Mouse (Mus musculus): ENCODE results near the gene Frat1. TPM values are rescaled to one million over a fixed set of nuclear protein-coding genes. Genes with fewer than 3 reads are reported as not detected.
"Not testable (repeated sequence)": the region's sequence is repeated elsewhere in the genome, so short reads cannot be mapped to it uniquely, and the experiment has no call there.

Frat1 gene
- polyA plus RNA-seq, 1 experiment = 2.3 TPM

GRCm38 (mm10) chr19:41857816-41858310 is 28.1 kb downstream of the Frat1 start:
- no peak overlapping the region for H3K4me3 ChIP-seq (replicated peaks)
- H3K9me3 ChIP-seq (ENCODE audit: control insufficient read depth, low read length) = peaks cover under 1% of the 10 kb centered on the region
- no peak for TF ChIP-seq GATA1 (IDR thresholded peaks at IDR 0.05; ENCODE audit: low read length)
- no peak for TF ChIP-seq TAL1 (IDR thresholded peaks at IDR 0.05; ENCODE audit: low read length)
- peaks cover 26% of the 10 kb centered on the region for H3K36me3 ChIP-seq (ENCODE audit: control insufficient read depth)
- peaks cover 26% of the 10 kb centered on the region for H3K4me1 ChIP-seq (ENCODE audit: control insufficient read depth)
- no peaks in the 10 kb centered on the region for H3K27me3 ChIP-seq (ENCODE audit: control insufficient read depth)

- Histone ChIP-seq H3K27me3 (ENCODE audit: control insufficient read depth) (no peaks in the 10 kb centered on the region), H3K36me3 (ENCODE audit: control insufficient read depth) (peaks cover 92% of the 10 kb centered on the region), H3K4me3 (replicated peaks) (no peak overlapping the region), H3K4me1 (ENCODE audit: control insufficient read depth) (peaks cover 4% of the 10 kb centered on the region; the same call in 1 of the 2 replicates), H3K9me3 (ENCODE audit: control insufficient read depth, low read length) (peaks cover 2% of the 10 kb centered on the region; the same call in 1 of the 2 replicates)
- no peak for TF ChIP-seq TAL1 (IDR thresholded peaks at IDR 0.05; ENCODE audit: low read length)
- no peak for TF ChIP-seq GATA1 (IDR thresholded peaks at IDR 0.05; ENCODE audit: low read length)
Measured at GRCm38 (mm10) chr19:41866707-41867106, 36.9 kb downstream of the Frat1 start.

- H3K36me3 ChIP-seq (ENCODE audit: control insufficient read depth) = peaks cover 90% of the 10 kb centered on the region
- TF ChIP-seq GATA1 (IDR thresholded peaks at IDR 0.05; ENCODE audit: low read length) = no peak
- no peak for TF ChIP-seq TAL1 (IDR thresholded peaks at IDR 0.05; ENCODE audit: low read length)
- peaks cover 13% of the 10 kb centered on the region for H3K4me1 ChIP-seq (ENCODE audit: control insufficient read depth)
- H3K4me3 ChIP-seq (replicated peaks) = no peak overlapping the region
- H3K9me3 ChIP-seq (ENCODE audit: control insufficient read depth, low read length) = no peaks in the 10 kb centered on the region
- H3K27me3 ChIP-seq (ENCODE audit: control insufficient read depth) = no peaks in the 10 kb centered on the region
Measured at GRCm38 (mm10) chr19:41869296-41869695, 39.5 kb downstream of the Frat1 start.

GRCm38 (mm10) chr19:41869946-41870345 is 40.2 kb downstream of the Frat1 start:
- H3K9me3 ChIP-seq (ENCODE audit: control insufficient read depth, low read length); H3K27me3 ChIP-seq (ENCODE audit: control insufficient read depth); H3K4me3 ChIP-seq (replicated peaks): not testable (repeated sequence)
- Histone ChIP-seq H3K36me3 (ENCODE audit: control insufficient read depth) (peaks cover 92% of the 10 kb centered on the region), H3K4me1 (ENCODE audit: control insufficient read depth) (peaks cover 13% of the 10 kb centered on the region)

GRCm38 (mm10) chr19:41872285-41872684 is 42.5 kb downstream of the Frat1 start:
- H3K9me3 ChIP-seq (ENCODE audit: control insufficient read depth, low read length) = no peaks in the 10 kb centered on the region
- H3K36me3 ChIP-seq (ENCODE audit: control insufficient read depth) = peaks cover 90% of the 10 kb centered on the region
- TF ChIP-seq GATA1 (IDR thresholded peaks at IDR 0.05; ENCODE audit: low read length) (no peak), TAL1 (IDR thresholded peaks at IDR 0.05; ENCODE audit: low read length) (no peak)
- no peak overlapping the region for H3K4me3 ChIP-seq (replicated peaks)
- H3K27me3 ChIP-seq (ENCODE audit: control insufficient read depth) = no peaks in the 10 kb centered on the region
- H3K4me1 ChIP-seq (ENCODE audit: control insufficient read depth) = peaks cover 13% of the 10 kb centered on the region

GRCm38 (mm10) chr19:41874356-41874755 is 44.6 kb downstream of the Frat1 start:
- Histone ChIP-seq H3K27me3 (ENCODE audit: control insufficient read depth) (no peaks in the 10 kb centered on the region), H3K36me3 (ENCODE audit: control insufficient read depth) (peaks cover 85% of the 10 kb centered on the region), H3K9me3 (ENCODE audit: control insufficient read depth, low read length) (no peaks in the 10 kb centered on the region), H3K4me3 (replicated peaks) (no peak overlapping the region), H3K4me1 (ENCODE audit: control insufficient read depth) (peaks cover 13% of the 10 kb centered on the region)
- TF ChIP-seq TAL1 (IDR thresholded peaks at IDR 0.05; ENCODE audit: low read length) (no peak), GATA1 (IDR thresholded peaks at IDR 0.05; ENCODE audit: low read length) (no peak)

- TF ChIP-seq TAL1 (IDR thresholded peaks at IDR 0.05; ENCODE audit: low read length) (no peak), GATA1 (IDR thresholded peaks at IDR 0.05; ENCODE audit: low read length) (no peak)
- H3K4me3 ChIP-seq (replicated peaks) = no peak overlapping the region
- no peaks in the 10 kb centered on the region for H3K9me3 ChIP-seq (ENCODE audit: control insufficient read depth, low read length)
- H3K36me3 ChIP-seq (ENCODE audit: control insufficient read depth) = peaks cover 91% of the 10 kb centered on the region
- peaks cover 17% of the 10 kb centered on the region for H3K4me1 ChIP-seq (ENCODE audit: control insufficient read depth)
- no peaks in the 10 kb centered on the region for H3K27me3 ChIP-seq (ENCODE audit: control insufficient read depth)
Measured at GRCm38 (mm10) chr19:41881842-41882241, 52.1 kb downstream of the Frat1 start.

Other genes starting within 250 kb of the Frat1 start
- gene Gm340, start 247.6 kb upstream of the Frat1 start, polyA plus RNA-seq (2012) = 0.09 and 0.24 TPM in 2 replicates
- 0.06 and 0.12 TPM in 2 replicates for gene Slit1, start 86.3 kb upstream of the Frat1 start, polyA plus RNA-seq (2012)
- gene Arhgap19, start 27.9 kb upstream of the Frat1 start, polyA plus RNA-seq (2012) = 0.49 and 0.65 TPM in 2 replicates
- 8.4 and 10.4 TPM in 2 replicates for gene Frat2, start 18.2 kb downstream of the Frat1 start, polyA plus RNA-seq (2012)
- gene Rrp12, start 66.2 kb downstream of the Frat1 start, polyA plus RNA-seq (2012) = 1.1 TPM in 2 replicates
- 6.9 and 7.3 TPM in 2 replicates for gene Pgam1, start 82.0 kb downstream of the Frat1 start, polyA plus RNA-seq (2012)
- gene Exosc1, start 103.5 kb downstream of the Frat1 start, polyA plus RNA-seq (2012) = 0.70 and 0.94 TPM in 2 replicates
- gene Zdhhc16, start 103.5 kb downstream of the Frat1 start, polyA plus RNA-seq (2012) = 3.1 and 3.2 TPM in 2 replicates
- gene Mms19, start 151.2 kb downstream of the Frat1 start, polyA plus RNA-seq (2012) = 0.54 and 0.65 TPM in 2 replicates
- 0.10 and 0.30 TPM in 2 replicates for gene Ubtd1, start 151.8 kb downstream of the Frat1 start, polyA plus RNA-seq (2012)
- 0.12 TPM in 1 of 2 replicates, not detected in the other for gene Ankrd2, start 206.0 kb downstream of the Frat1 start, polyA plus RNA-seq (2012)
- not detected in 2 replicates for gene Hoga1, start 215.6 kb downstream of the Frat1 start, polyA plus RNA-seq (2012)
- not detected in 2 replicates for gene 4933411K16Rik, start 222.3 kb downstream of the Frat1 start, polyA plus RNA-seq (2012)

Measured in erythroblast, embryonic 14.5 days (primary cell).